Comparison of ENCODE assay signal across 8 mouse cellular contexts in genomic region chr4:147903601-147904000, GRCm38 (mm10). TPM values are rescaled to one million over a fixed set of nuclear protein-coding genes. Genes with fewer than 3 reads are reported as not detected.
DNase-seq lines count a peak whose midpoint lies in the region; ATAC-seq and TF ChIP-seq lines count a peak whose summit lies in the region.

No protein-coding gene starts in this region.

- H3K4me3 ChIP-seq in heart, adult 2 months: peak overlapping the region; percentile 74
- peak overlapping the region; percentile 93 for H3K4me3 ChIP-seq in heart, embryonic 16.5 days (ENCODE audit: low read length)
- H3K4me3 ChIP-seq in megakaryocyte, embryonic 14.5 days (replicated peaks): peak overlapping the region; percentile 98

- no peak for TF ChIP-seq CTCF in heart, adult 2 months (IDR thresholded peaks at IDR 0.05)

- DNase-seq in heart, adult 2 months: peak in 1 of 2 experiments; percentile 36
- no peak for DNase-seq in heart, adult 9 months (ENCODE audit: low spot score in 2 of 2)
- peak; percentile 67 for DNase-seq in adipocyte (ENCODE audit: low spot score)
- no peak for DNase-seq in B cell, adult 2 months
- DNase-seq in gastrocnemius, postnatal 4 days (ENCODE audit: low spot score in 2 of 2): no peak

- 0 out of 2 replicates have a peak, but pooled peaks have one; percentile 22 for TF ChIP-seq POLR2A in heart, adult 2 months (IDR thresholded peaks at IDR 0.05; ENCODE audit: insufficient read depth, low read depth, low read length)

- H3K9me3 ChIP-seq in heart, embryonic 16.5 days (replicated peaks; ENCODE audit: control insufficient read depth, low read length): no peaks in the 10 kb centered on the region
- H3K9me3 ChIP-seq in megakaryocyte, embryonic 14.5 days: no peaks in the 10 kb centered on the region

- no peaks in the 10 kb centered on the region for H3K79me2 ChIP-seq in heart, adult 2 months (replicated peaks; ENCODE audit: control insufficient read depth, insufficient read depth, low read length)

- intact Hi-C loops in heart, adult 2 months (cut with DNase I): loop anchor here (5.0 kb wide), 1 partner anchor 36 kb away; the partner anchor contains the start of genes Fv1 and Miip

- H3K36me3 ChIP-seq in heart, adult 2 months (ENCODE audit: control insufficient read depth, insufficient read depth, low read length): peaks cover 25% of the 10 kb centered on the region
- peaks cover 27% of the 10 kb centered on the region for H3K36me3 ChIP-seq in heart, embryonic 16.5 days (ENCODE audit: control insufficient read depth, insufficient read depth)
- peaks cover 46% of the 10 kb centered on the region for H3K36me3 ChIP-seq in megakaryocyte, embryonic 14.5 days (replicated peaks; ENCODE audit: low read length)

- H3K4me1 ChIP-seq in heart, adult 2 months (ENCODE audit: control insufficient read depth, insufficient read depth, low read length): peaks cover 9% of the 10 kb centered on the region
- peaks cover 43% of the 10 kb centered on the region for H3K4me1 ChIP-seq in heart, embryonic 16.5 days (ENCODE audit: control insufficient read depth, insufficient read depth, low read length)
- H3K4me1 ChIP-seq in megakaryocyte, embryonic 14.5 days: peaks cover 57% of the 10 kb centered on the region

- 20% methylated on average over 3 of the region's 3 CpGs for WGBS in heart, adult 2 months
- WGBS in heart, embryonic 16.5 days: 64% methylated on average over 3 of the region's 3 CpGs

- H3K9ac ChIP-seq in heart, adult 2 months (ENCODE audit: low read depth, low read length): peak overlapping the region; percentile 97
- peak overlapping the region; percentile 99 for H3K9ac ChIP-seq in heart, embryonic 16.5 days (ENCODE audit: low read length)

- ATAC-seq in heart, embryonic 16.5 days (replicated peaks; ENCODE audit: extremely low read depth, insufficient read depth, low FRiP score): no peak
- no peak for ATAC-seq in erythroid progenitor cell, adult 5-6 weeks (replicated peaks; ENCODE audit: low FRiP score, poor library complexity, severe bottlenecking)

- peak overlapping the region; percentile 67 for H3K4me2 ChIP-seq in heart, embryonic 16.5 days (ENCODE audit: low read depth, low read length)

- H3K27ac ChIP-seq in heart, adult 2 months: peak overlapping the region; percentile 97
- peak overlapping the region; percentile 91 for H3K27ac ChIP-seq in heart, embryonic 16.5 days (ENCODE audit: low read length)

- H3K27me3 ChIP-seq in heart, adult 2 months (ENCODE audit: control insufficient read depth, insufficient read depth, low read length): no peaks in the 10 kb centered on the region
- H3K27me3 ChIP-seq in heart, embryonic 16.5 days (ENCODE audit: control insufficient read depth, insufficient read depth, low read length): no peaks in the 10 kb centered on the region
- H3K27me3 ChIP-seq in megakaryocyte, embryonic 14.5 days (replicated peaks): no peaks in the 10 kb centered on the region

- TF ChIP-seq EP300 in heart, adult 2 months (IDR thresholded peaks at IDR 0.05; ENCODE audit: insufficient read depth, low read depth, low read length): no peak

RNA-seq across cellular contexts. Expression of gene Mfn2, which starts 0.9 kb away (rescaled TPM):
- 100 to 1,000 TPM; 626 to 697 TPM for total RNA-seq in heart, adult 2 months (2021)
- polyA plus RNA-seq in heart, adult 2 months (2012; rRNA removed): 395 and 619 TPM in 2 replicates
- 164 and 184 TPM in 2 replicates for polyA plus RNA-seq in heart, embryonic 16.5 days (2015; fragmentation: Nextera tagmentation; extraction: Ambion mirVana)
- polyA plus RNA-seq in megakaryocyte, embryonic 14.5 days (2012; ENCODE audit: insufficient read depth, low replicate concordance): 19.0 and 25.4 TPM in 2 replicates
- 15.1 and 18.0 TPM in 2 replicates for total RNA-seq in erythroid progenitor cell, adult 5-6 weeks (2015; ENCODE audit: low replicate concordance)
- 6.8 and 17.8 TPM in 2 replicates for total RNA-seq in erythroid progenitor cell, adult 5-6 weeks (2017; ENCODE audit: low replicate concordance)
- 100 to 1,000 TPM; 200 to 231 TPM for total RNA-seq in gastrocnemius, postnatal 4 days (2021)

RNA-seq across cellular contexts. Expression of gene Plod1, which starts 33.0 kb away (rescaled TPM):
- total RNA-seq in heart, adult 2 months (2021): 10 to 100 TPM; 62.4 to 65.8 TPM
- 88.6 and 123 TPM in 2 replicates for polyA plus RNA-seq in heart, adult 2 months (2012; rRNA removed)
- polyA plus RNA-seq in heart, embryonic 16.5 days (2015; fragmentation: Nextera tagmentation; extraction: Ambion mirVana): 58.5 and 62.7 TPM in 2 replicates
- polyA plus RNA-seq in megakaryocyte, embryonic 14.5 days (2012; ENCODE audit: insufficient read depth, low replicate concordance): 11.8 and 14.9 TPM in 2 replicates
- total RNA-seq in erythroid progenitor cell, adult 5-6 weeks (2015; ENCODE audit: low replicate concordance): 3.6 and 5.9 TPM in 2 replicates
- 4.8 and 5.5 TPM in 2 replicates for total RNA-seq in erythroid progenitor cell, adult 5-6 weeks (2017; ENCODE audit: low replicate concordance)
- total RNA-seq in gastrocnemius, postnatal 4 days (2021): 10 to 100 TPM; 52.7 to 63.2 TPM

RNA-seq across cellular contexts. Expression of gene Fv1, which starts 34.8 kb away (rescaled TPM):
- total RNA-seq in heart, adult 2 months (2021): 10 to 100 TPM; 21.1 to 22.8 TPM
- 3.3 and 14.3 TPM in 2 replicates for polyA plus RNA-seq in heart, adult 2 months (2012; rRNA removed)
- 10.4 and 12.4 TPM in 2 replicates for polyA plus RNA-seq in heart, embryonic 16.5 days (2015; fragmentation: Nextera tagmentation; extraction: Ambion mirVana)
- polyA plus RNA-seq in megakaryocyte, embryonic 14.5 days (2012; ENCODE audit: insufficient read depth, low replicate concordance): not detected in 2 replicates
- total RNA-seq in erythroid progenitor cell, adult 5-6 weeks (2015; ENCODE audit: low replicate concordance): 16.8 and 35.3 TPM in 2 replicates
- total RNA-seq in erythroid progenitor cell, adult 5-6 weeks (2017; ENCODE audit: low replicate concordance): 29.4 and 35.8 TPM in 2 replicates
- total RNA-seq in gastrocnemius, postnatal 4 days (2021): 1 to 10 TPM; 6.3 to 6.4 TPM

RNA-seq across cellular contexts. Expression of gene Miip, which starts 35.0 kb away (rescaled TPM):
- 1 to 10 TPM; 5.4 to 7.4 TPM for total RNA-seq in heart, adult 2 months (2021)
- 24.8 and 26.0 TPM in 2 replicates for polyA plus RNA-seq in heart, adult 2 months (2012; rRNA removed)
- 33.9 and 36.8 TPM in 2 replicates for polyA plus RNA-seq in heart, embryonic 16.5 days (2015; fragmentation: Nextera tagmentation; extraction: Ambion mirVana)
- 44.2 and 60.2 TPM in 2 replicates for polyA plus RNA-seq in megakaryocyte, embryonic 14.5 days (2012; ENCODE audit: insufficient read depth, low replicate concordance)
- total RNA-seq in erythroid progenitor cell, adult 5-6 weeks (2015; ENCODE audit: low replicate concordance): 134 and 157 TPM in 2 replicates
- 131 and 165 TPM in 2 replicates for total RNA-seq in erythroid progenitor cell, adult 5-6 weeks (2017; ENCODE audit: low replicate concordance)
- total RNA-seq in gastrocnemius, postnatal 4 days (2021): 10 to 100 TPM in 1 of 2 experiments, 1 to 10 TPM in 1; 9.9 to 12.4 TPM

RNA-seq across cellular contexts. Expression of gene 2510039O18Rik, which starts 37.1 kb away (rescaled TPM):
- total RNA-seq in heart, adult 2 months (2021): 10 to 100 TPM; 38.9 to 41.9 TPM
- polyA plus RNA-seq in heart, adult 2 months (2012; rRNA removed): 41.2 and 42.3 TPM in 2 replicates
- 12.1 and 14.2 TPM in 2 replicates for polyA plus RNA-seq in heart, embryonic 16.5 days (2015; fragmentation: Nextera tagmentation; extraction: Ambion mirVana)
- 87.3 and 131 TPM in 2 replicates for polyA plus RNA-seq in megakaryocyte, embryonic 14.5 days (2012; ENCODE audit: insufficient read depth, low replicate concordance)
- total RNA-seq in erythroid progenitor cell, adult 5-6 weeks (2015; ENCODE audit: low replicate concordance): 19.3 and 20.5 TPM in 2 replicates
- 17.7 and 18.9 TPM in 2 replicates for total RNA-seq in erythroid progenitor cell, adult 5-6 weeks (2017; ENCODE audit: low replicate concordance)
- 10 to 100 TPM; 37.7 to 37.8 TPM for total RNA-seq in gastrocnemius, postnatal 4 days (2021)

Comparison
In these comparisons a context has a peak if more than half of its experiments do, and no peak if none do; other contexts are left out.
1. RNA of gene Mfn2, which starts 0.9 kb away (total RNA-seq): 626 to 697 TPM in heart, adult 2 months and 200 to 231 TPM in gastrocnemius, postnatal 4 days; 6.8 to 18.0 TPM in erythroid progenitor cell, adult 5-6 weeks; every median in the first group is over 10 times any median in the second.
2. RNA of gene Plod1, which starts 33.0 kb away (total RNA-seq): 62.4 to 65.8 TPM in heart, adult 2 months and 52.7 to 63.2 TPM in gastrocnemius, postnatal 4 days; 3.6 to 5.9 TPM in erythroid progenitor cell, adult 5-6 weeks; every median in the first group is over 4 times any median in the second.
3. Peak in every context shown above with its lines, with median percentiles within 50 percentile points of each other: H3K4me3 ChIP-seq.